Mouse (Mus musculus) heart, embryonic 13.5 days (tissue): ENCODE measurements around the gene Hrh3. TPM values are rescaled to one million over a fixed set of nuclear protein-coding genes. Genes with fewer than 3 reads are reported as not detected.
A peak's percentile ranks its signal among the peaks of the same experiment; 100 is the strongest.

Source experiments
- ATAC-seq: fragments of 200-750 bp; cut with Nextera tagmentation; 2 replicates; pipeline ENCODE4 v1.8.0; 2017; ENCODE audit warnings: moderate TSS enrichment; ENCODE audit not compliant: insufficient number of reproducible peaks, low FRiP score, low TSS enrichment; ENCODE audit errors: extremely low read depth
- H3K27ac ChIP-seq: fragments of 300-500 bp; sonication (generic); replicated peaks from 2 replicates; pipeline ENCODE4 v1.5.1; 2015; ENCODE audit warnings: moderate library complexity, mild to moderate bottlenecking, inconsistent platforms
- H3K27me3 ChIP-seq: fragments of 300-500 bp; sonication (generic); replicated peaks from 2 replicates; pipeline ENCODE4 v1.6.1; 2015; ENCODE audit warnings: mild to moderate bottlenecking, inconsistent platforms
- H3K36me3 ChIP-seq: fragments of 300-500 bp; sonication (generic); 2 replicates; pipeline ENCODE4 v1.6.1; 2015; ENCODE audit warnings: mild to moderate bottlenecking, inconsistent platforms
- H3K4me1 ChIP-seq: fragments of 300-500 bp; sonication (generic); 2 replicates; pipeline ENCODE4 v1.6.1; 2015; ENCODE audit warnings: inconsistent platforms
- H3K4me2 ChIP-seq: fragments of 300-500 bp; sonication (generic); 2 replicates; pipeline ENCODE4 v1.6.1; 2015; ENCODE audit warnings: inconsistent platforms, mild to moderate bottlenecking, moderate library complexity
- H3K4me3 ChIP-seq: fragments of 300-500 bp; sonication (generic); 2 replicates; pipeline ENCODE4 v1.5.1; 2015; ENCODE audit warnings: moderate library complexity, mild to moderate bottlenecking, inconsistent platforms
- H3K9ac ChIP-seq: fragments of 300-500 bp; sonication (generic); 2 replicates; pipeline ENCODE4 v1.6.1; 2015; ENCODE audit warnings: inconsistent platforms, mild to moderate bottlenecking, moderate library complexity
- H3K9me3 ChIP-seq: fragments of 300-500 bp; sonication (generic); 2 replicates; pipeline ENCODE4 v1.6.1; 2016; ENCODE audit warnings: inconsistent platforms
- WGBS: fragments of 180-500 bp; shearing (Covaris S2); methylation state at CpG from one replicate; pipeline ENCODE4 v1.1.7; 2015; ENCODE audit warnings: mixed read lengths; 5-methylcytosine and 5-hydroxymethylcytosine counted together
- polyA plus RNA-seq: library from polyadenylated mRNA; unstranded; fragments of >200 nt; fragmentation: Nextera tagmentation; extraction: Ambion mirVana; gene quantifications from 2 replicates; pipeline ENCODE4 v1.2.1, GENCODE M21; 2015

The Hrh3 gene
- polyA plus RNA-seq, 1 experiment from 2014 or later = not detected

- peaks cover 20% of the 10 kb centered on the region for H3K4me1 ChIP-seq
- 23% methylated on average over 8 of the region's 8 CpGs for WGBS
- no peaks in the 10 kb centered on the region for H3K9me3 ChIP-seq
- H3K4me3 ChIP-seq = no peak overlapping the region
- H3K9ac ChIP-seq = no peak overlapping the region
- ATAC-seq = no peak
- H3K4me2 ChIP-seq = no peak overlapping the region
- no peak overlapping the region for H3K27ac ChIP-seq
- no peaks in the 10 kb centered on the region for H3K36me3 ChIP-seq
- H3K27me3 ChIP-seq = peaks cover 70% of the 10 kb centered on the region
Measured at GRCm38 (mm10) chr2:180105441-180106190, 1.3 kb upstream of the Hrh3 start.

GRCm38 (mm10) chr2:180104659-180105377 lies 530 bp upstream of the Hrh3 start:
- no peak for ATAC-seq
- H3K4me3 ChIP-seq = peak overlapping the region; percentile 65
- 6% methylated on average over 24 of the region's 24 CpGs for whole genome bisulfite sequencing

DNA sequence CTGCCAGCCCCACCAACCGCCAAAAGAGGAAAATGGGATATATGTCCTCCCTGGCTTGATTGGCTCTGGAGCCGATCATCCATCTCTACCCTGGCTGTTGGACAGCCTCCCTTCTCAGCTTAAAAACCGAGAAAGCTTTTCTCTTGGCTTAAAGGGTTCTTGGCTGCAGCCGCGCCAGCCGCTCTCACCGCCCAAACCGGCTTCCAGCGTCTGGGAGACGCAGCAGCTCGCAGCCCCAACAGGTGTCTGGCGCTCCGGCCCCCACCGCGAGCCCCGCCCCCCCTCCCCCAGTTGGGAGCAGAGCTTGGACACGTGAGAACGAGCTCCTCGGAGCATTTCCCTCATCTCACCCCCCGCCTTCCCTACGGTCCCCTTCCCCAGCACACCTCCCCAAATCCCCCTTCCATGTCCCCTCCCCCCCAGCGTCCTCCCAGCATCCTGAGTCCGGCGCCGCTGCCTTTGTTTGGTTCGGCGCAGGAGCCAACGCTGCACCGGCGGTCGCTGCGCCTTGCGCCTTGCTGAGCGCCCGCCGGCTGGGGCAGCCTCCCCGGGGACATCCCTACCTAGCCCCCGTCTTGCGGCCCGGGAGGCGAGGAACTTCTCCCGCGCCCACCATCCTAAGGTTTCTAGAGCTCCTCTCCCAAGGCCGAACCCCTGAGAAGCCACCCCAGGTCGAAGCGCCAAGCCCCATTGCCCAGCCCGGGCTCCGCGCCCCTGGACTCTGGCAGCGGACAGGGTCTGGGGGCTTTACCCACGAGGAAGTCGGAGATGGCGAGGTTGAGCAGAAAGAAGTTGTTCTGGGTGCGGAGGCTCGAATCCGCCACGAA lies 924 bp downstream of the Hrh3 start:
- Histone ChIP-seq H3K4me2 (peak overlapping the region; percentile 98), H3K4me3 (peak overlapping the region; percentile 65), H3K27ac (no peak overlapping the region), H3K27me3 (peaks cover 83% of the 10 kb centered on the region), H3K9me3 (no peaks in the 10 kb centered on the region), H3K9ac (peak overlapping the region; percentile 4; the same call in 1 of the 2 replicates), H3K36me3 (no peaks in the 10 kb centered on the region), H3K4me1 (peaks cover 24% of the 10 kb centered on the region)
- ATAC-seq = no peak
- WGBS = 2% methylated on average over 55 of the region's 57 CpGs

More at GRCm38 (mm10) chr2:180104659-180105377, 530 bp upstream of the Hrh3 start:
- H3K4me2 ChIP-seq = peak overlapping the region; percentile 98
- H3K9me3 ChIP-seq = no peaks in the 10 kb centered on the region
- peaks cover 74% of the 10 kb centered on the region for H3K27me3 ChIP-seq
- peaks cover 20% of the 10 kb centered on the region for H3K4me1 ChIP-seq
- no peak overlapping the region for H3K9ac ChIP-seq
- no peaks in the 10 kb centered on the region for H3K36me3 ChIP-seq
- no peak overlapping the region for H3K27ac ChIP-seq

GRCm38 (mm10) chr2:180099529-180099928 lies 4.8 kb downstream of the Hrh3 start:
- Histone ChIP-seq H3K27ac (no peak overlapping the region), H3K36me3 (no peaks in the 10 kb centered on the region), H3K4me1 (peaks cover 18% of the 10 kb centered on the region), H3K9me3 (no peaks in the 10 kb centered on the region), H3K27me3 (peaks cover 91% of the 10 kb centered on the region), H3K4me2 (no peak overlapping the region), H3K9ac (no peak overlapping the region), H3K4me3 (no peak overlapping the region)
- ATAC-seq = no peak
- 6% methylated on average over 15 of the region's 15 CpGs for WGBS

GRCm38 (mm10) chr2:180098167-180098566 lies 6.1 kb downstream of the Hrh3 start:
- WGBS = 24% methylated on average over 5 of the region's 5 CpGs
- Histone ChIP-seq H3K4me2 (no peak overlapping the region), H3K9me3 (no peaks in the 10 kb centered on the region), H3K4me1 (peaks cover 8% of the 10 kb centered on the region), H3K4me3 (no peak overlapping the region), H3K9ac (no peak overlapping the region), H3K27ac (no peak overlapping the region), H3K27me3 (peaks cover 77% of the 10 kb centered on the region), H3K36me3 (no peaks in the 10 kb centered on the region)
- ATAC-seq = no peak

DNA sequence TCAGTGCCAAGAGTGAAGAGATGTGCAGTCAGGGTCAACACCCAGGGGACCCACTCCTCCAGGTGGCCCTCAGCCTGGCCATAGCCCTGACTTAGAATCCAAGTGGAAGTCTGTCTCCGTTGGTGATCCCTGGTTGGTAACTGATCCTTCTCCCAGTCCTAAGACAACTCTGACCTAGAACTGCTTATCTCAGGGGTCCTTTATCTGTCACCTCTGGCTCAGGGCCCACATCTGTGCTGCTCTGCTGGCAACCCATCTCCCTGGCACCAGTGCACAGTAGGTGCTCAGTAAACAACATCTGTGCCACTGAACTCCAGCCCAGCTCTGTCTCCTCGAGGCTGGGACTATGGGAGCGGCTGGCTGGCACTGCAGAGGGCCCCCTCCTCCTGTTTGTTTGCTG lies 6.7 kb downstream of the Hrh3 start:
- Histone ChIP-seq H3K4me1 (peaks cover 5% of the 10 kb centered on the region), H3K4me2 (no peak overlapping the region), H3K36me3 (no peaks in the 10 kb centered on the region), H3K9ac (no peak overlapping the region), H3K27ac (no peak overlapping the region), H3K4me3 (no peak overlapping the region), H3K9me3 (no peaks in the 10 kb centered on the region), H3K27me3 (peaks cover 71% of the 10 kb centered on the region)
- 27% methylated on average over 3 of the region's 3 CpGs for WGBS
- ATAC-seq = no peak

GRCm38 (mm10) chr2:180095711-180096110 lies 8.6 kb downstream of the Hrh3 start:
- H3K9ac ChIP-seq = no peak overlapping the region
- peaks cover 53% of the 10 kb centered on the region for H3K27me3 ChIP-seq

GRCm38 (mm10) chr2:180090285-180090684 lies 14.0 kb downstream of the Hrh3 start:
- Histone ChIP-seq H3K4me2 (no peak overlapping the region), H3K27ac (no peak overlapping the region), H3K4me3 (no peak overlapping the region), H3K27me3 (peaks cover 11% of the 10 kb centered on the region), H3K36me3 (peaks cover 15% of the 10 kb centered on the region), H3K4me1 (no peaks in the 10 kb centered on the region), H3K9me3 (no peaks in the 10 kb centered on the region), H3K9ac (no peak overlapping the region)
- 59% methylated on average over 11 of the region's 11 CpGs for WGBS
- no peak for ATAC-seq

More at GRCm38 (mm10) chr2:180095711-180096110, 8.6 kb downstream of the Hrh3 start:
- Histone ChIP-seq H3K9me3 (no peaks in the 10 kb centered on the region), H3K4me1 (peaks cover 5% of the 10 kb centered on the region), H3K4me3 (no peak overlapping the region), H3K4me2 (no peak overlapping the region), H3K27ac (no peak overlapping the region), H3K36me3 (no peaks in the 10 kb centered on the region)
- WGBS = 33% methylated on average over 5 of the region's 5 CpGs
- ATAC-seq = no peak

DNA sequence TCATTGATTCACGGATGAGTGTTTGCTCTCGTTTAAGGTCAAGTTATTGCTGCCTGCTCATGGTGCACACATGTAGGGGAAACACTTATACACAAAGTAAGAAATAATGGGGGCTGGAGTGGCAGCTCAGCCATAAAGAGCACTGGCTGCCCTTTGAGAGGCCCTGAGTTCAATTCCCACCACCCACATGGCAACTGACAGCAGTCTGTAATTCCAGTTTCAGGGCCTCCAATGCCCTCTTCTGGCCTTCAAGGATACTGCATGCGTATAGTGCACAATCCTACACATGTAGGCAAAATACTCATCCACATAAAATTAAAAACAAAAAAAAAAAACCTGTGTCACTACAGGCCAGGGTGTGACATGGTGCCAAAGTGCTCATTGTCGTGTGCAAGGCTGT lies 16.8 kb downstream of the Hrh3 start:
- 87% methylated on average over 4 of the region's 4 CpGs for WGBS
- Histone ChIP-seq H3K9ac (no peak overlapping the region), H3K36me3 (peaks cover 33% of the 10 kb centered on the region), H3K4me2 (no peak overlapping the region), H3K27me3 (peaks cover 11% of the 10 kb centered on the region), H3K27ac (no peak overlapping the region), H3K4me1 (peaks cover 6% of the 10 kb centered on the region; the same call in 1 of the 2 replicates), H3K9me3 (no peaks in the 10 kb centered on the region), H3K4me3 (no peak overlapping the region)
- no peak for ATAC-seq

DNA sequence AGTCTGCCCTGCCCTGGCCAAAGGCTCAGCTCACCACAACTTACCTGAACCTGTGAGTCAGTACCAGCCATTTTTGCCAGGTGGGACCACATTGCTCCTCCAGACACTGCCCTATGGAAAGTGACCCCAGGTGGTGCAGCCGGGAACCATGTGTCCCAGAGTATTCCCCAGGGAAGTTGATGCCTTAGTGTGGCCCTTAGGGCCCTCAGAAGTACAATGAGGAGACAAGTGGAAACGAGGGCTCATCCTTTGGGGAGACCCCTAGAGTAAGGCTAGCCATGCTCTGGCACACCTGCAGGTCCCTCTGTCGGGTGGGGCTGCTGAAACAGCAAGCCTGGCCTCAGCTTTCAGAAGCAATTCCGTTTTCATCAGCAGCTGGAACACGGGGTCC lies 17.7 kb downstream of the Hrh3 start:
- peaks cover 11% of the 10 kb centered on the region for H3K27me3 ChIP-seq
- no peak overlapping the region for H3K9ac ChIP-seq
- no peaks in the 10 kb centered on the region for H3K9me3 ChIP-seq
- no peak overlapping the region for H3K27ac ChIP-seq
- no peak for ATAC-seq
- peaks cover 41% of the 10 kb centered on the region for H3K36me3 ChIP-seq
- WGBS = 78% methylated on average over 5 of the region's 5 CpGs
- peaks cover 6% of the 10 kb centered on the region; the same call in 1 of the 2 replicates for H3K4me1 ChIP-seq
- no peak overlapping the region for H3K4me2 ChIP-seq
- no peak overlapping the region for H3K4me3 ChIP-seq
